Mouse (Mus musculus) embryonic facial prominence, embryonic 15.5 days (tissue): ENCODE results near the gene Frrs1l. TPM values are rescaled to one million over a fixed set of nuclear protein-coding genes. Genes with fewer than 3 reads are reported as not detected.

Experiments
- ATAC-seq: fragments of 200-750 bp; cut with Nextera tagmentation; 2 replicates; pipeline ENCODE4 v1.8.0; 2017; ENCODE audit warnings: low read depth, moderate TSS enrichment; ENCODE audit not compliant: insufficient number of reproducible peaks, low FRiP score, low TSS enrichment
- H3K27ac ChIP-seq: fragments of 300-500 bp; sonication (generic); replicated peaks from 2 replicates; pipeline ENCODE4 v1.5.1; 2015; ENCODE audit warnings: mild to moderate bottlenecking, inconsistent platforms
- H3K27me3 ChIP-seq: fragments of 300-500 bp; sonication (generic); 2 replicates; pipeline ENCODE4 v1.6.1; 2015; ENCODE audit warnings: inconsistent platforms
- H3K36me3 ChIP-seq: fragments of 300-500 bp; sonication (generic); 2 replicates; pipeline ENCODE4 v1.6.1; 2015; ENCODE audit warnings: mild to moderate bottlenecking, inconsistent platforms
- H3K4me1 ChIP-seq: fragments of 300-500 bp; sonication (generic); 2 replicates; pipeline ENCODE4 v1.6.1; 2015; ENCODE audit warnings: inconsistent platforms
- H3K4me2 ChIP-seq: fragments of 300-500 bp; sonication (generic); replicated peaks from 2 replicates; pipeline ENCODE4 v1.6.1; 2015; ENCODE audit warnings: mild to moderate bottlenecking, inconsistent platforms
- H3K4me3 ChIP-seq: fragments of 300-500 bp; sonication (generic); replicated peaks from 2 replicates; pipeline ENCODE4 v1.5.1; 2015; ENCODE audit warnings: mild to moderate bottlenecking, inconsistent platforms
- H3K9ac ChIP-seq: fragments of 300-500 bp; sonication (generic); 2 replicates; pipeline ENCODE4 v1.6.1; 2015; ENCODE audit warnings: inconsistent platforms
- H3K9me3 ChIP-seq: fragments of 300-500 bp; sonication (generic); replicated peaks from 2 replicates; pipeline ENCODE4 v1.6.1; 2016; ENCODE audit warnings: inconsistent platforms
- WGBS: fragments of 180-500 bp; shearing (Covaris S2); methylation state at CpG from one replicate; pipeline ENCODE4 v1.1.7; 2015; 5-methylcytosine and 5-hydroxymethylcytosine counted together
- polyA plus RNA-seq: library from polyadenylated mRNA; unstranded; fragments of >200 nt; fragmentation: Nextera tagmentation; extraction: Ambion mirVana; gene quantifications from 2 replicates; pipeline ENCODE4 v1.2.1, GENCODE M21; 2015

Gene Frrs1l
- polyA plus RNA-seq, 1 experiment from 2014 or later: 2.9 TPM

- no peak overlapping the region for H3K27ac ChIP-seq
- 57% methylated on average over 8 of the region's 8 CpGs for WGBS
- ATAC-seq: no peak
- H3K9ac ChIP-seq: no peak overlapping the region
- H3K27me3 ChIP-seq: no peaks in the 10 kb centered on the region; the same call in 1 of the 2 replicates
- peaks cover 4% of the 10 kb centered on the region; the same call in 1 of the 2 replicates for H3K4me1 ChIP-seq
- no peaks in the 10 kb centered on the region for H3K9me3 ChIP-seq
- H3K36me3 ChIP-seq: no peaks in the 10 kb centered on the region
- no peak overlapping the region for H3K4me3 ChIP-seq
- H3K4me2 ChIP-seq: no peak overlapping the region
Measured at GRCm38 (mm10) chr4:57011454-57012046, 21.4 kb upstream of the Frrs1l start.

GRCm38 (mm10) chr4:57010919-57011318 is 20.7 kb upstream of the Frrs1l start:
- no peak overlapping the region for H3K4me3 ChIP-seq
- no peaks in the 10 kb centered on the region for H3K9me3 ChIP-seq
- no peak overlapping the region for H3K9ac ChIP-seq
- no peaks in the 10 kb centered on the region for H3K36me3 ChIP-seq
- H3K4me2 ChIP-seq: no peak overlapping the region
- no peak overlapping the region for H3K27ac ChIP-seq
- WGBS: 5% methylated on average over 6 of the region's 6 CpGs
- H3K4me1 ChIP-seq: peaks cover 4% of the 10 kb centered on the region; the same call in 1 of the 2 replicates
- no peak for ATAC-seq
- H3K27me3 ChIP-seq: no peaks in the 10 kb centered on the region; the same call in 1 of the 2 replicates

- Histone ChIP-seq H3K4me3 (no peak overlapping the region), H3K9me3 (no peaks in the 10 kb centered on the region), H3K9ac (no peak overlapping the region), H3K27me3 (no peaks in the 10 kb centered on the region; the same call in 1 of the 2 replicates), H3K36me3 (no peaks in the 10 kb centered on the region), H3K27ac (no peak overlapping the region), H3K4me1 (peaks cover 4% of the 10 kb centered on the region; the same call in 1 of the 2 replicates), H3K4me2 (no peak overlapping the region)
- ATAC-seq: no peak
- 47% methylated on average over 5 of the region's 5 CpGs for WGBS
Measured at GRCm38 (mm10) chr4:57010425-57010824, 20.2 kb upstream of the Frrs1l start.

GRCm38 (mm10) chr4:57007717-57008116 is 17.5 kb upstream of the Frrs1l start:
- no peak overlapping the region for H3K27ac ChIP-seq
- no peak for ATAC-seq
- H3K4me1 ChIP-seq: peaks cover 20% of the 10 kb centered on the region
- no peak overlapping the region for H3K4me3 ChIP-seq
- H3K4me2 ChIP-seq: no peak overlapping the region
- H3K9ac ChIP-seq: no peak overlapping the region
- no peaks in the 10 kb centered on the region for H3K27me3 ChIP-seq
- no peaks in the 10 kb centered on the region for H3K9me3 ChIP-seq
- H3K36me3 ChIP-seq: no peaks in the 10 kb centered on the region
- WGBS: 50% methylated on average over 9 of the region's 9 CpGs

DNA sequence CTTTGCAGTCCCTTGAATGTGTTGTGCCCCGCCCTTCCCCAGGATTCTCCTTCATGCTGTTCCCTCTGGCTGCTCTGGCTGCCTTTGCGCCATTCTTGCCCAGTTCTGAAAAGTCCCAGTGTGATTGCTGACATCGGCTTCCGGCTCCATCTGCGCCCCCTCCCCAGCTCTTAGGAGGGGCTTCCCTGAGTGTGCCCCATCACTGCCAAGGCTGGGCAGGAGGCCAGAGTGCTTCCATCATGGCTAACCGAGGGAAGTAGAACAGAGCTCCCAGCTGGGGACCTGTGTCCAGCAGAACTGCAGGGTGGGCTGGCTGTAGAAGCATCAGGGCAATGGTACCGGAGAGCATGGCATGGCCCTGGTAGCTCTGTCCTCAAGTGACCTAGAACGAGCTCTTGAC is 14.8 kb upstream of the Frrs1l start:
- no peak for ATAC-seq

GRCm38 (mm10) chr4:57003886-57004285 is 13.7 kb upstream of the Frrs1l start:
- H3K4me1 ChIP-seq: peaks cover 16% of the 10 kb centered on the region
- H3K27ac ChIP-seq: no peak overlapping the region
- H3K9me3 ChIP-seq: no peaks in the 10 kb centered on the region
- H3K4me3 ChIP-seq: no peak overlapping the region
- no peaks in the 10 kb centered on the region for H3K36me3 ChIP-seq
- H3K27me3 ChIP-seq: no peaks in the 10 kb centered on the region
- no peak overlapping the region for H3K9ac ChIP-seq
- no peak overlapping the region for H3K4me2 ChIP-seq
- no peak for ATAC-seq
- WGBS: 66% methylated on average over 8 of the region's 8 CpGs

More for the DNA sequence above, 14.8 kb upstream of the Frrs1l start:
- no peaks in the 10 kb centered on the region for H3K27me3 ChIP-seq
- H3K27ac ChIP-seq: no peak overlapping the region
- H3K36me3 ChIP-seq: no peaks in the 10 kb centered on the region
- H3K4me2 ChIP-seq: no peak overlapping the region
- H3K4me3 ChIP-seq: no peak overlapping the region
- no peaks in the 10 kb centered on the region for H3K9me3 ChIP-seq
- 59% methylated on average over 8 of the region's 8 CpGs for WGBS
- H3K9ac ChIP-seq: no peak overlapping the region
- H3K4me1 ChIP-seq: peaks cover 16% of the 10 kb centered on the region

- Histone ChIP-seq H3K9ac (no peak overlapping the region), H3K9me3 (no peaks in the 10 kb centered on the region), H3K27me3 (no peaks in the 10 kb centered on the region), H3K4me2 (no peak overlapping the region), H3K27ac (no peak overlapping the region), H3K36me3 (no peaks in the 10 kb centered on the region), H3K4me1 (peaks cover 16% of the 10 kb centered on the region), H3K4me3 (no peak overlapping the region)
- 45% methylated on average over 3 of the region's 3 CpGs for WGBS
- ATAC-seq: no peak
Measured at GRCm38 (mm10) chr4:57002751-57003150, 12.6 kb upstream of the Frrs1l start.

DNA sequence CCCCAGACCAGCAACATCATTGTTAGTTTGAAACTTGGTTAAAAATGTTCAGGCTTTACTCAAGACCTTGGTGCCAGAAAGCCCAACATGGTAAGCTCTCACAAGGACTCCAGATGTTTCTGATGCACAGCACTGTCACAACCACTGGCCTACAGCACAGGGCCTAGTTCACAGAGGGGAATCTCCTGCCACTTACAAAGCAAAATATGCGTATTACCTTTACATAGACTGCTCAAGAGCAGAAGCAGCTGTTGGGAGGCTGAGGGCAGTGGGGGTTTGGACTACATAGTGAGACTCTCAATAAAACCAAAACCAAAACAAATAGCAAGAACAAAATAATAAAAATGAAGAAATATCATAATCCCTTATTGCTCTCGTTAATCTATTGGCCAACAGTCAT is 11.2 kb upstream of the Frrs1l start:
- H3K9ac ChIP-seq: no peak overlapping the region
- H3K36me3 ChIP-seq: no peaks in the 10 kb centered on the region
- no peak overlapping the region for H3K4me2 ChIP-seq
- 85% methylated on average over 2 of the region's 2 CpGs for WGBS
- no peak for ATAC-seq
- H3K27me3 ChIP-seq: no peaks in the 10 kb centered on the region
- H3K9me3 ChIP-seq: no peaks in the 10 kb centered on the region
- H3K27ac ChIP-seq: no peak overlapping the region
- no peak overlapping the region for H3K4me3 ChIP-seq
- H3K4me1 ChIP-seq: peaks cover 16% of the 10 kb centered on the region

- H3K4me2 ChIP-seq: no peak overlapping the region
Measured at GRCm38 (mm10) chr4:56993331-56993730, 3.1 kb upstream of the Frrs1l start.

GRCm38 (mm10) chr4:56991951-56992350 is 1.8 kb upstream of the Frrs1l start:
- no peak for ATAC-seq
- Histone ChIP-seq H3K27ac (no peak overlapping the region), H3K4me1 (peaks cover 8% of the 10 kb centered on the region; the same call in 1 of the 2 replicates), H3K27me3 (peaks cover 29% of the 10 kb centered on the region), H3K4me2 (no peak overlapping the region), H3K36me3 (no peaks in the 10 kb centered on the region), H3K9me3 (no peaks in the 10 kb centered on the region), H3K9ac (no peak overlapping the region), H3K4me3 (no peak overlapping the region)
- 41% methylated on average over 2 of the region's 2 CpGs for WGBS

More at GRCm38 (mm10) chr4:56993331-56993730, 3.1 kb upstream of the Frrs1l start:
- no peak overlapping the region for H3K27ac ChIP-seq
- WGBS: 73% methylated on average over 7 of the region's 7 CpGs
- H3K4me3 ChIP-seq: no peak overlapping the region
- peaks cover 29% of the 10 kb centered on the region for H3K27me3 ChIP-seq
- H3K36me3 ChIP-seq: no peaks in the 10 kb centered on the region
- H3K9ac ChIP-seq: no peak overlapping the region
- H3K9me3 ChIP-seq: no peaks in the 10 kb centered on the region
- ATAC-seq: no peak
- peaks cover 8% of the 10 kb centered on the region; the same call in 1 of the 2 replicates for H3K4me1 ChIP-seq

GRCm38 (mm10) chr4:56989431-56990214 is 568 bp downstream of the Frrs1l start:
- Histone ChIP-seq H3K27me3 (peaks cover 29% of the 10 kb centered on the region), H3K27ac (no peak overlapping the region), H3K4me1 (peaks cover 8% of the 10 kb centered on the region; the same call in 1 of the 2 replicates), H3K9me3 (no peaks in the 10 kb centered on the region), H3K4me2 (peak overlapping the region; percentile 95), H3K36me3 (no peaks in the 10 kb centered on the region), H3K9ac (peak overlapping the region; percentile 40), H3K4me3 (peak overlapping the region; percentile 62)
- WGBS: 3% methylated on average over 45 of the region's 45 CpGs
- 0 out of 2 replicates have a peak, but pooled peaks have one; percentile 11 for ATAC-seq
